Comparison of ENCODE assay signal across 8 mouse cellular contexts in the genomic region with DNA sequence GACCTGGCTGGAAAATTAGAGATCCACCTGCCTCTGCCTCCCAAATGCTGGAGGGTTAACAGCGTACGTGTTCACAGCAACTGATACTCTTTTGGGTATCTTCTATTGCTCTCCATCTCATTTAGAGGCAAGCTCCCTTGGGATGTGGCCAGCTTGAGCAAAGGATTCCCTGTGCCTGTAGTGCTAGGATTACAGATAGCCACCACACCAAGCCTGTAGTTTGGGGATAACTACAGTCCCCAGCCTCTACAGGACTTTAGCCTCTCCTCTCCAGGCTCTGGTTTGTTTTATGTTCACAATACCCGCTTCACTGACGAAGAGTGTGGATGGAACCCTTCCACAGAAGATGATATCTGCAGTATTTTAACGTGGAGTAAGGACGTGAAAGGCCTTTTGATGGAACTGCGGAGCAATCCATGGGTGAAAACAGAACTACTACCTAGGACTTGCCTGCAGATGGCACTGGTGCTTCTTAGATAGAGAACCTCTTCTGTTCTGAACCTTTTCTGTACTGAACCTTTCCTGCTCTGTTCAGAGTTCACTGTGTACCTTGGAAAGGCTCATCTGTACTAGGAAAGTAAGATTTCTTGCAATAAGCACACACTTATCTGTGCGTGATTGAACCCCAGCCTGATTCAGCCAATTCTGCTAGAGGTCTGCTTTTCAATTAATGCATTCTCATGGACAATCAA.
DNase-seq lines count a peak whose midpoint lies in the region; ATAC-seq and TF ChIP-seq lines count a peak whose summit lies in the region.

No protein-coding gene starts in this region.

- H3K9ac ChIP-seq in liver, adult 2 months (ENCODE audit: low read depth, low read length), result no peak overlapping the region
- no peak overlapping the region for H3K9ac ChIP-seq in liver, embryonic 12.5 days

- no peak for ATAC-seq in liver, embryonic 12.5 days
- no peak for ATAC-seq in megakaryocyte progenitor cell, adult 5-6 weeks (replicated peaks; ENCODE audit: poor library complexity)

- DNase-seq in liver, adult 2 months (ENCODE audit: extremely low read depth, low read depth, low spot score), result peak; percentile 43
- DNase-seq in cerebellum, adult 9-11 months, result peak; percentile 10
- peak; percentile 54 to 78 for DNase-seq in frontal cortex, postnatal 36 days (ENCODE audit: low spot score in 2 of 2)
- peak; percentile 27 to 68 for DNase-seq in layer of hippocampus, adult 8-10 months (ENCODE audit: low spot score in 2 of 2)
- peak; percentile 25 for DNase-seq in neural tube, embryonic 10.5 days (ENCODE audit: extremely low spot score, low spot score)
- DNase-seq in B cell, adult 2 months, result no peak

- TF ChIP-seq POLR2A in liver, adult 2 months (IDR thresholded peaks at IDR 0.05; ENCODE audit: extremely low read depth, insufficient read depth, low read length), result no peak

- no peak overlapping the region for H3K4me3 ChIP-seq in liver, adult 2 months (ENCODE audit: insufficient read depth, low read depth, low read length)
- no peak overlapping the region for H3K4me3 ChIP-seq in liver, embryonic 12.5 days

- no peak overlapping the region for H3K4me2 ChIP-seq in liver, embryonic 12.5 days

- WGBS in liver, adult 2 months, result 38% methylated on average over 8 of the region's 8 CpGs
- WGBS in liver, embryonic 12.5 days (ENCODE audit: insufficient replicate concordance), result 41% methylated on average over 8 of the region's 8 CpGs

- no peaks in the 10 kb centered on the region for H3K4me1 ChIP-seq in liver, adult 2 months (ENCODE audit: control insufficient read depth, insufficient read depth, low read length)
- no peaks in the 10 kb centered on the region for H3K4me1 ChIP-seq in liver, embryonic 12.5 days

- H3K27ac ChIP-seq in liver, adult 2 months (replicated peaks; ENCODE audit: insufficient read depth, low read depth, low read length), result no peak overlapping the region
- no peak overlapping the region for H3K27ac ChIP-seq in liver, embryonic 12.5 days

- H3K27me3 ChIP-seq in liver, adult 2 months (ENCODE audit: control insufficient read depth, insufficient read depth, low read length), result no peaks in the 10 kb centered on the region
- H3K27me3 ChIP-seq in liver, embryonic 12.5 days (replicated peaks), result no peaks in the 10 kb centered on the region

- H3K79me2 ChIP-seq in liver, adult 2 months (ENCODE audit: control insufficient read depth, insufficient read depth, low read length), result no peaks in the 10 kb centered on the region

- H3K36me3 ChIP-seq in liver, adult 2 months (ENCODE audit: control insufficient read depth, insufficient read depth, low read length), result no peaks in the 10 kb centered on the region
- H3K36me3 ChIP-seq in liver, embryonic 12.5 days, result no peaks in the 10 kb centered on the region

- no peaks in the 10 kb centered on the region for H3K9me3 ChIP-seq in liver, embryonic 12.5 days (replicated peaks)

- TF ChIP-seq CTCF in liver, adult 2 months (IDR thresholded peaks at IDR 0.05; ENCODE audit: low read depth, low read length), result peak; percentile 35

Comparison
In these comparisons a context has a peak if more than half of its experiments do, and no peak if none do; other contexts are left out.
1. DNase-seq: peak in liver, adult 2 months (single experiment), cerebellum, adult 9-11 months (single experiment), frontal cortex, postnatal 36 days (2 of 2), layer of hippocampus, adult 8-10 months (2 of 2) and neural tube, embryonic 10.5 days (single experiment); none in B cell, adult 2 months (0 of 2).